Mouse (Mus musculus) neural tube, embryonic 11.5 days (tissue): ENCODE data around the gene Nckap5. TPM values are rescaled to one million over a fixed set of nuclear protein-coding genes. Genes with fewer than 3 reads are reported as not detected.

ENCODE experiments used
- ATAC-seq: fragments of 200-750 bp; cut with Nextera tagmentation; 2 replicates; pipeline ENCODE4 v1.8.0; 2017; ENCODE audit warnings: moderate number of reproducible peaks, mild to moderate bottlenecking, moderate TSS enrichment, moderate library complexity; ENCODE audit not compliant: insufficient read depth, low FRiP score, low TSS enrichment
- DNase-seq: peaks from one replicate; pipeline ENCODE4 v3.0.0-alpha.2; 2015; ENCODE audit warnings: low spot score
- H3K27ac ChIP-seq: fragments of 300-500 bp; sonication (generic); 2 replicates; pipeline ENCODE4 v1.5.1; 2014; ENCODE audit warnings: low read depth, mild to moderate bottlenecking, low read length
- H3K27me3 ChIP-seq: fragments of 300-500 bp; sonication (generic); 2 replicates; pipeline ENCODE4 v1.6.1; 2014; ENCODE audit warnings: mild to moderate bottlenecking, low read length, mixed read lengths; ENCODE audit not compliant: control insufficient read depth, insufficient read depth
- H3K36me3 ChIP-seq: fragments of 300-500 bp; sonication (generic); 2 replicates; pipeline ENCODE4 v1.6.1; 2014; ENCODE audit warnings: mild to moderate bottlenecking, low read length, moderate library complexity, mixed read lengths; ENCODE audit not compliant: control insufficient read depth, insufficient read depth
- H3K4me1 ChIP-seq: fragments of 300-500 bp; sonication (generic); 2 replicates; pipeline ENCODE4 v1.6.1; 2014; ENCODE audit warnings: low read length, mixed read lengths; ENCODE audit not compliant: control insufficient read depth, insufficient read depth
- H3K4me2 ChIP-seq: fragments of 300-500 bp; sonication (generic); 2 replicates; pipeline ENCODE4 v1.6.1; 2014; ENCODE audit warnings: low read depth, mild to moderate bottlenecking, moderate library complexity
- H3K4me3 ChIP-seq: fragments of 300-500 bp; sonication (generic); 2 replicates; pipeline ENCODE4 v1.5.1; 2014; ENCODE audit warnings: low read depth, low read length
- H3K9ac ChIP-seq: fragments of 300-500 bp; sonication (generic); 2 replicates; pipeline ENCODE4 v1.6.1; 2014; ENCODE audit warnings: mild to moderate bottlenecking, low read length
- H3K9me3 ChIP-seq: fragments of 300-500 bp; sonication (generic); 2 replicates; pipeline ENCODE4 v1.6.1; 2016; ENCODE audit warnings: low read length; ENCODE audit not compliant: control insufficient read depth
- WGBS: fragments of 180-500 bp; shearing (Covaris S2); extraction: QIAGEN DNeasy Blood & Tissue Kit; methylation state at CpG from one replicate; pipeline ENCODE4 v1.1.7; 2014; 5-methylcytosine and 5-hydroxymethylcytosine counted together
- polyA plus RNA-seq: library from polyadenylated mRNA; unstranded; fragments of >200 nt; fragmentation: Nextera tagmentation; extraction: Ambion mirVana; gene quantifications from 2 replicates; pipeline ENCODE4 v1.2.1, GENCODE M21; 2014

Nckap5 gene
- polyA plus RNA-seq, 1 experiment from 2014 or later: 20.6 TPM

DNA sequence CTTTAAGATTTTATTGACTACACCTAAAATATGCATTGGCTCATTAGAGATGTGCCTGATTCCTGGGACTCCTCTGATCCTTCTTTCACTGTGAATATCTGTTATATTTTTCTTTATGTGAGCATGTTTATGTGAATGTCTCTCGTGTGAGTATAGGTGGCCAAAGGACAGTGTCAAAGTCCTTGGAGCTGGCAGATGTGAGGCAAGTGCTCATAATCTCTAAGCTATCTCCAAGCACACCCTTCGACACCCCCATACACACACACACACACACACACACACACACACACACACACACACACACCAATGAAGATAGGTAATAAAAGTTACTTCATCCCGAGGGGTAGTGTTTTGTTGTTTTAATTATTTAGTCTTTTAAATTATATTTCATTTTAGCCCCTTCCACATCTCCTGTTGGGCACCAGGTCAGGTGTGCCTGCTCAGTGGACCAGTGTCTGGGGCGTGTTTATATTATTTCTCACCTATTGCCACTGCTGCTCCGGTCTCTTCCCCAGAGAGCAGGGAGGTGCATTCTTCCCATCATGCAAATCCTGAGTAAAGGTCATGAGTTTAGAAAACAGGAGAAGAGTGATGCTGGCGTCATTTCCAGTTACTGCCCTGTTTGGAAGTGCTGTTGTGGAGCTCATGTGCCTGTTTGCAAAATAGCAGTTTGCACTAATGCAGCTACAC lies 469.9 kb downstream of the Nckap5 start:
- no peak overlapping the region for H3K4me2 ChIP-seq
- H3K9me3 ChIP-seq: no peaks in the 10 kb centered on the region
- H3K4me3 ChIP-seq: no peak overlapping the region
- no peak for DNase-seq
- no peaks in the 10 kb centered on the region for H3K36me3 ChIP-seq
- no peak for ATAC-seq
- no peaks in the 10 kb centered on the region for H3K27me3 ChIP-seq
- 83% methylated on average over 5 of the region's 6 CpGs for WGBS
- H3K27ac ChIP-seq: no peak overlapping the region
- no peaks in the 10 kb centered on the region for H3K4me1 ChIP-seq
- H3K9ac ChIP-seq: no peak overlapping the region

DNA sequence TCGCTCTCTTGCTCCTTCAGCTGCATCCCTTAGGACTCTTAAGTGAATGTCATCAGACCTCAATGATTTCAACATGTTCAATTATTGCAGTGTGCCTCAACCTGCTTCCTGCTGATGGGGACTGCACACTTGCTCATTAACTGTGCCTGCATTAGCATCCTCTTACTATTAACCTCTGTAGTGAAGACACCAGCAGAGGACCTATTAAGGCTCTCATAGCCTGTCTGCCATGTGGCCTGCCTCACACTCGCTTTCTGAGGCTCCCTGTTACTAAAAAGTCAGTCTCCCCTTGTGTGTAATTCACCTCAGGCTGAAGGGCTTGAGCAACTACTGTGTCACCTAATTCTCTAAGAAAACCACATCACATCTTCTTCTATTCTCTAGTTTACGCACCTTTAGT lies 470.5 kb downstream of the Nckap5 start:
- Histone ChIP-seq H3K4me3 (no peak overlapping the region), H3K36me3 (no peaks in the 10 kb centered on the region), H3K4me1 (no peaks in the 10 kb centered on the region), H3K27ac (no peak overlapping the region), H3K9ac (no peak overlapping the region), H3K27me3 (no peaks in the 10 kb centered on the region), H3K9me3 (no peaks in the 10 kb centered on the region), H3K4me2 (no peak overlapping the region)
- WGBS: 81% methylated on average over 3 of the region's 3 CpGs
- no peak for ATAC-seq
- DNase-seq: no peak

DNA sequence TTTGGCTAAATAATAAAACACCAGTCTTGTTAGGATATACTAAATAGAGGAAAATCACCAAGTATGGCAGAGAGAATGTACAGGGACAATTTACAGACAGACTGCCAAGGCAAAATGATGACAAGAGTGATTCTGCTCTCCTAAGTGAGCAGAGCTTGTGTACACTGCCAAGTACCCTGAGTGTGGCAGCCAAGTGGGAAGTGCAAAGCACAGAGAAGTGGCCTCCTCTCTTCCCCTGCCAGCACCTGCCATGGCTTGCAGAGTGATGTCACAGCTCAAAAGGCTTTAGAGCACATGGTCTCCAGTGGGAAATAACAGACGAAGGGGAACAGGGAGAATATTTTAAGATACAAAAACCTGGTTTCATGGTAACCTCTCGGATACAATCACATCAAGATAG lies 488.8 kb downstream of the Nckap5 start:
- no peaks in the 10 kb centered on the region for H3K4me1 ChIP-seq
- DNase-seq: no peak
- H3K9ac ChIP-seq: no peak overlapping the region
- H3K36me3 ChIP-seq: no peaks in the 10 kb centered on the region
- H3K27ac ChIP-seq: no peak overlapping the region
- H3K27me3 ChIP-seq: no peaks in the 10 kb centered on the region
- H3K9me3 ChIP-seq: no peaks in the 10 kb centered on the region
- H3K4me3 ChIP-seq: no peak overlapping the region
- ATAC-seq: no peak
- 92% methylated on average over 2 of the region's 2 CpGs for WGBS
- H3K4me2 ChIP-seq: no peak overlapping the region

DNA sequence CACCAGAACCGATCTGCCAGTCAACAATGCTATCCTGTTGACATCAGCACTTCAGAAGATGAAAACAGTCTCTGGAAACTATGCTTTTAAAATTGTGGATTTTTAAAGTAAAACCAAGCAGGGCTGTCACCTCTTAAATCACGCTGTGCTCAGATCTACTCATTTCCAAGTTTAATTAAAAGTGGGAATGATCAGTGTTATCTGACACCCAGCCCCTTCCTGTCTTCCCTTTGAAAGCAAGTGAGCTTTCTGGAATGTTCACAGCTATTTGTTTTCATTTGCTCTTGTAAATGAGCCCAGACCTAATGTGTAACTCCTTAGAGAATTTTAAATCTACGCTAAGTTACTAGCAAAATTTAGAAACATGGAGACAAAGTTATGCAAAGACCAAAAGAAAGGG lies 491.3 kb downstream of the Nckap5 start:
- Histone ChIP-seq H3K4me3 (no peak overlapping the region), H3K4me1 (no peaks in the 10 kb centered on the region), H3K27ac (no peak overlapping the region), H3K27me3 (no peaks in the 10 kb centered on the region), H3K9ac (no peak overlapping the region), H3K36me3 (no peaks in the 10 kb centered on the region), H3K4me2 (no peak overlapping the region), H3K9me3 (no peaks in the 10 kb centered on the region)
- no peak for DNase-seq
- ATAC-seq: no peak
- 83% methylated on average over 3 of the region's 3 CpGs for WGBS

DNA sequence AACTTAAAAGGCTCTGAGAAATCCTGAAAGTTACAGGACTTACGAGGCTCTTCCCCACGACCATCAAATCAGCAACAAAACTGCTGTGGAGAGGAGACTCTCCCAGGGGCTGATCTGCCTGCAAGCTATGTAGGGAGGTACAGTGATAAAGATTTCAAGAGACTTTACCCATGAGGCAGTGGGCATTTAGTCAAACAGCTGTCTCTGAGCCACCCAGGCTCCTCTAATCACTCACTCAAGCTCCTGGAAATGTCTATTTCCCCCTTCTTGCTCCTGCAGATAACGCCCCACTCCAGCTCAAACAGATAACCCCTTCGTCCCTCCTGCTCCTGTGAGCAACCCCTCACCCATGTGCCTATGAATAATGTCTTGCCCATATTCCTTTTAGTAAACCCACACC lies 496.4 kb downstream of the Nckap5 start:
- DNase-seq (no peak), ATAC-seq (no peak)
- no peak overlapping the region for H3K27ac ChIP-seq
- no peaks in the 10 kb centered on the region for H3K27me3 ChIP-seq
- WGBS: 87% methylated on average over 4 of the region's 4 CpGs
- no peak overlapping the region for H3K4me2 ChIP-seq
- H3K9me3 ChIP-seq: no peaks in the 10 kb centered on the region
- H3K4me3 ChIP-seq: no peak overlapping the region
- H3K4me1 ChIP-seq: no peaks in the 10 kb centered on the region
- H3K36me3 ChIP-seq: no peaks in the 10 kb centered on the region
- H3K9ac ChIP-seq: no peak overlapping the region

DNA sequence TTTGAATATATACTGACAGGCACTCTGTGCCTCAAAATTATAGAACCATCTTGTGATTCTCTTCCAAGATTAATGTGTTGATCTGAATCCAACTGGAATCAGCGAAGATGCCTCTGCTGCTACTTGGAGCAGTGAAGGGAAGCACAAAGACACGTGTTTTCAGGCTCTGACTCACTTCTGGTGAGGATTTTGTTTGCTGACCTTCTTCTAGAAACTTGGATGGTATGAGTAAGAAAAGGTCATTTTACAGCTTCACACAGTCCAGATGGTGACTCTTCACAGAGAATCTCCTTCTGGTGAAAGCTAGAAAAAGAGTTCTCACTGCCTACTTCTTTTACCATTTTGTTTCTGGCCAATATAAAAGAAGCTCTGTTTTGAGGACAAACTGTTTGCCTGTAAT lies 498.6 kb downstream of the Nckap5 start:
- Histone ChIP-seq H3K27ac (no peak overlapping the region), H3K4me2 (no peak overlapping the region), H3K4me1 (no peaks in the 10 kb centered on the region), H3K4me3 (no peak overlapping the region), H3K9ac (no peak overlapping the region), H3K36me3 (no peaks in the 10 kb centered on the region), H3K27me3 (no peaks in the 10 kb centered on the region), H3K9me3 (no peaks in the 10 kb centered on the region)
- 88% methylated on average over 2 of the region's 2 CpGs for WGBS
- ATAC-seq (no peak), DNase-seq (no peak)

DNA sequence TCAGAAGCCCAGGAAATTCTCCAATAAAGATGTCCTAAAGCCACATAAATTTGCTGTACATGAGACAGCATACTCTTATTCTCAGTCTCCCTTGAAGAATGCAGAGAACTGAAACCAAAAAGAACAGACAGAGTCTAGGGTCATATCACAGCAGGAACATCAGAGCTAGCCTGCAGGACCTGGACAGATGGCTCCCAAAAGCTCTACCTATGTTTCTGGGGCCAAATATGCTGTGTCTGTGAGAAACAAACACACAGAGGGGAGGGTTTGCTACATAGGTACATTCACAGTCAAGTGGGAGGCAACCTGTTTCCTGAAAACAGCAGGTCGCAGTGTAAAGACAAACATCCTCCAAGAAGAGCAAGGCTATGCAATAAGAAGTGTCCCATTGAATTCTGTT lies 509.9 kb downstream of the Nckap5 start:
- WGBS: 100% methylated on average over 1 of the region's 1 CpGs
- H3K27me3 ChIP-seq: no peaks in the 10 kb centered on the region
- no peak overlapping the region for H3K4me2 ChIP-seq
- DNase-seq (no peak), ATAC-seq (no peak)
- no peak overlapping the region for H3K4me3 ChIP-seq
- no peak overlapping the region for H3K9ac ChIP-seq
- no peak overlapping the region for H3K27ac ChIP-seq
- no peaks in the 10 kb centered on the region for H3K4me1 ChIP-seq
- no peaks in the 10 kb centered on the region for H3K36me3 ChIP-seq
- no peaks in the 10 kb centered on the region for H3K9me3 ChIP-seq

DNA sequence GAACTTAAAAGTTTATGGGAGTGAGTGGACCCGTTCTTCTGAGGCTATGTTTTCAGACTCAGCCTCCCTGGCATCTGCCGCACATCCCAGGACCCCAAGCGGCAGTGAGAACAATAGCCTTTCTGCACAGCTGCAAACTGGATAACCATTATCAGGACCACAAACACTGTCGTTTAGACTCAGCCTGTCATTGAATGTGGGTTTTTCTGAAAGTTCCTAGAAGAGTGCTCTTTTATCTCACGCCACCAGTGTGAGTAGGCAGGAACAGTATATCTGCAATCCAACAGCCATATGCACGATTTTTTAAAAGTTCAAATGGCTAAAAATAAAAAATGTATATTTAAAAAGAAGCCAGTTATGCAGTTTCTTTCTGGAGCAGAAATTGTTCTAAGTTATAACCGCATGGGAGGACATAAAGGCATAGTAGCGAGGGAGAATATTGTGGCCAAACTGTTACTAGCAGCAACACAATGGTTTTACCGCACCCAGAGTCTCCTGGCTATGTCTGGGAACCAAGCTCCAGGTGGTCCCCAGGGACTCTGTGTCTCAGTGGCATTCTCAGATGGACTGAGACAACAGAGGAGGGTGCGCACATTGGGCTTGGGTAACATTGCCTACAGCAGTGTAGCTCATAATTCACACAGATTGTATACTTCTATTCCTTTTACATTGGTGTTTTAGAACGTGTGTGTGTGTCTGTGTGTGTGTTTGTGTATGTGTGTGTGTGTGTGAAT lies 512.6 kb downstream of the Nckap5 start:
- H3K9ac ChIP-seq: no peak overlapping the region
- H3K36me3 ChIP-seq: no peaks in the 10 kb centered on the region
- no peak overlapping the region for H3K4me2 ChIP-seq
- H3K4me1 ChIP-seq: no peaks in the 10 kb centered on the region
- H3K27me3 ChIP-seq: no peaks in the 10 kb centered on the region
- H3K27ac ChIP-seq: no peak overlapping the region
- ATAC-seq (peak; percentile 58; the same call in 1 of the 2 replicates), DNase-seq (no peak)
- whole genome bisulfite sequencing: 55% methylated on average over 11 of the region's 11 CpGs
- H3K9me3 ChIP-seq: no peaks in the 10 kb centered on the region
- no peak overlapping the region for H3K4me3 ChIP-seq

DNA sequence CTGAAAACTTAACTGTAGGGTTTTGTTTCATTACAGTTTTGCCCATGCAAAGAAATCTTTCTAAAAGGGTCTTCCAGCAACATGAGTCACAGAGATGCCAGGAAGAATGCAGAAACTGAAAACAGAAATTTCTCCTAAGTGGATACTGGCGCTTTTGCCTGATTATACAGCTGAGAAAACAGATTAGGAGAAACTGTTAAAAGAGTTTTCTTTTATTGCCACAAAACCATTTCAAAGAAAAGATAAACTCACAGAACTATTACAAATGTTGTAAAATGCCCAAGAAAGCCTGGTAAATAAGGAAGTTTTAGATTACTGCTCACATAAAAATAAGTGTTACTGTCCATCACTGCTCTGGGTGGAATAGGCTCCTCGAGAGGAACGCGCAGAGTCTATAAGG lies 513.3 kb downstream of the Nckap5 start:
- DNase-seq (no peak), ATAC-seq (no peak)
- Histone ChIP-seq H3K9me3 (no peaks in the 10 kb centered on the region), H3K27ac (no peak overlapping the region), H3K36me3 (no peaks in the 10 kb centered on the region), H3K4me3 (no peak overlapping the region), H3K4me1 (no peaks in the 10 kb centered on the region), H3K9ac (no peak overlapping the region), H3K27me3 (no peaks in the 10 kb centered on the region), H3K4me2 (no peak overlapping the region)
- WGBS: 81% methylated on average over 4 of the region's 4 CpGs
